Mouse (Mus musculus) testis, adult 2 months (tissue): ENCODE results near the gene Selenov.

ENCODE experiments used
- CTCF ChIP-seq: fragments of 200-500 bp; IDR thresholded peaks from 2 replicates; pipeline ENCODE4 v1.5.1; 2012; ENCODE audit warnings: low read depth, mild to moderate bottlenecking, inconsistent platforms, low read length, moderate library complexity; ENCODE audit not compliant: control insufficient read depth, insufficient read depth, insufficient replicate concordance
- POLR2A ChIP-seq: fragments of 200-500 bp; IDR thresholded peaks from 2 replicates; pipeline ENCODE4 v1.6.1; 2012; ENCODE audit warnings: low read depth, mild to moderate bottlenecking, inconsistent platforms, low read length, moderate library complexity; ENCODE audit not compliant: control insufficient read depth

DNA sequence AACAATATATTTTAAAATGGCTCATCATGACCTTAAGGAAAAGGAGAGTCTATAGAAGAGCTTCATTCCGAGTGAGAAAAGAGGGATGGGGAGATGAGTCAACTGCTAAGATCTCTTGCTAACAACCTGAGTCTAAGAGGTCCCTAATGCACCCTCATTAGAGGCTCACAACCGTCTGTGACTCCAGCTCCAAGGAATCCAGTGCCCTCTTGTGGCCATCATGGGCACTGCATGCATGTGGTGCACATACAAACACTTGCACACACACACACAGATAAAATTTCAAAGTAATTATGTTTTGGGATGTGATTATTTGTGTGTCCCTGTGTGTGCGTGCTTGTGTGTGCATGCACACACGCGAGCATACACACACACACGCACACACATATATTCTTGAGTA, 35.5 kb downstream of the Selenov start:
- peak; percentile 93 for TF ChIP-seq CTCF
- no peak for TF ChIP-seq POLR2A
